Mouse (Mus musculus): ENCODE results near the gene Flot1. TPM values are rescaled to one million over a fixed set of nuclear protein-coding genes. Genes with fewer than 3 reads are reported as not detected.

Flot1 gene
- total RNA-seq (2014; fragmentation: Nextera tagmentation) (68.3 and 99.7 TPM in 2 replicates), total RNA-seq (2017) (73.0 and 82.4 TPM in 2 replicates)

GRCm38 (mm10) chr17:35822964-35823937, at the start of gene Flot1:
TSS of gene Flot1 (plus strand) at chr17:35823230.
- ATAC-seq (replicated peaks; ENCODE audit: low FRiP score, low TSS enrichment, poor library complexity, severe bottlenecking): peak; percentile 74

- ATAC-seq (replicated peaks; ENCODE audit: low FRiP score, low TSS enrichment, poor library complexity, severe bottlenecking): 0 out of 2 replicates have a peak, but pooled peaks have one; percentile 19
Measured at GRCm38 (mm10) chr17:35776811-35777609, 46.0 kb upstream of the Flot1 start.

- ATAC-seq (replicated peaks; ENCODE audit: low FRiP score, low TSS enrichment, poor library complexity, severe bottlenecking): no peak
Measured at GRCm38 (mm10) chr17:35778965-35779364, 44.1 kb upstream of the Flot1 start.

GRCm38 (mm10) chr17:35779466-35780205, 43.4 kb upstream of the Flot1 start:
- no peak for ATAC-seq (replicated peaks; ENCODE audit: low FRiP score, low TSS enrichment, poor library complexity, severe bottlenecking)

GRCm38 (mm10) chr17:35780362-35780761, 42.7 kb upstream of the Flot1 start:
- ATAC-seq (replicated peaks; ENCODE audit: low FRiP score, low TSS enrichment, poor library complexity, severe bottlenecking): no peak

- no peak for ATAC-seq (replicated peaks; ENCODE audit: low FRiP score, low TSS enrichment, poor library complexity, severe bottlenecking)
Measured at GRCm38 (mm10) chr17:35782398-35782797, 40.6 kb upstream of the Flot1 start.

DNA sequence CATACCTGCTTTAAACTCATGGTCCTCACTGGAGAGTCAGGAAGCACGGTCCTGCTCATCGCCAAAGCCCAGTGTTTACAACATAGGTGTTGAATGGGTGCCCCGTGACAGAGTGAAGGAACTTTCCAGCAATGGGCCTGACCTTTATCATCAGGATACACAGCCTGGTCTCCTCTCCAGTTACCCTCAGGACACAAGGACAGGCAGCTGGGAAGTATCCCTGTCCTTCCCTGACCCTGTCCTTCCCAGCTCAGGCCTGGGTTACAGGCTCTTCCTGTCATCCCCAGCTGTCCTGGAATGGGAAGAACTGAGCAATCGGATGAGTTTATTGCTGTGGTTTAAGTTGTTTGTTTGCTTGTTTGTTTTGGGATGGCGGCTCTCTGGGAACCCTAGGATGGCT, 40.1 kb upstream of the Flot1 start:
- ATAC-seq (replicated peaks; ENCODE audit: low FRiP score, low TSS enrichment, poor library complexity, severe bottlenecking): no peak

- peak; percentile 77 for ATAC-seq (replicated peaks; ENCODE audit: low FRiP score, low TSS enrichment, poor library complexity, severe bottlenecking)
Measured at GRCm38 (mm10) chr17:35783944-35784343, 39.1 kb upstream of the Flot1 start.

GRCm38 (mm10) chr17:35785140-35785539, 37.9 kb upstream of the Flot1 start:
- ATAC-seq (replicated peaks; ENCODE audit: low FRiP score, low TSS enrichment, poor library complexity, severe bottlenecking): no peak

GRCm38 (mm10) chr17:35787493-35787892, 35.5 kb upstream of the Flot1 start:
- no peak for ATAC-seq (replicated peaks; ENCODE audit: low FRiP score, low TSS enrichment, poor library complexity, severe bottlenecking)

DNA sequence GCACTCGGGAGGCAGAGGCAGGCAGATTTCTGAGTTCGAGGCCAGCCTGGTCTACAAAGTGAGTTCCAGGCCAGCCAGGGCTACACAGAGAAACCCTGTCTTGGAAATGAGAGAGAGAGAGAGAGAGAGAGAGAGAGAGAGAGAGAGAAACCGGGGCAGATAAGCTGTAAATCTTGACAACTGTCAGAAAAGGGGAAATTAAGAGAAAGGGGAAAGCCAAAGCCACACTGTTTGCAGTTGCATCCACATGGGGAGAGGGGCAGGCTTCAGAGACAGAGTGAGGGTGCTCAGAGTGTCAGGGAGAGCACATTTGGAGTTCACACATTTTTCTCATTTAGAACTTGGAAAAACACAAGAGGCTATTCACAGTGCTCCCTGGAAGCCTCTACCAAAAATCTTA, 35.0 kb upstream of the Flot1 start:
- ATAC-seq (replicated peaks; ENCODE audit: low FRiP score, low TSS enrichment, poor library complexity, severe bottlenecking): no peak

DNA sequence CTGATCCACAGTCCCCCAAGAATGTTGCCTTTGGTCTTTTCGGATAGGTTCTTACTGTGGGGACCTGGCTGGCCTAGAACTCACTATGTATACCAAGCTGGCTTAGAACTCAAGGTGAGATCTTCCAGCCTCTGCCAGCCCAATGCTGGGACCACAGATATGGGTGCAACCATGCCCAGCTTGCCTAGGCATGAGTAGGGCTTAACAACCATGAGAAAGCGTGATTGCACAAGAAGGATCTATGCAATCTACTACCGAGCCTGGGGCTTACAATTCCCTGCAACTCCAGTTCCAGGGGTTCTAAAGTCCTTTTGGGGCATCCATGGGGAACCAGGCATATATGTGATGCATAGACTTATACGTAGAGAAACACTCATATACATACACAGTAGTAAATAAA, 32.1 kb upstream of the Flot1 start:
- ATAC-seq (replicated peaks; ENCODE audit: low FRiP score, low TSS enrichment, poor library complexity, severe bottlenecking): no peak

DNA sequence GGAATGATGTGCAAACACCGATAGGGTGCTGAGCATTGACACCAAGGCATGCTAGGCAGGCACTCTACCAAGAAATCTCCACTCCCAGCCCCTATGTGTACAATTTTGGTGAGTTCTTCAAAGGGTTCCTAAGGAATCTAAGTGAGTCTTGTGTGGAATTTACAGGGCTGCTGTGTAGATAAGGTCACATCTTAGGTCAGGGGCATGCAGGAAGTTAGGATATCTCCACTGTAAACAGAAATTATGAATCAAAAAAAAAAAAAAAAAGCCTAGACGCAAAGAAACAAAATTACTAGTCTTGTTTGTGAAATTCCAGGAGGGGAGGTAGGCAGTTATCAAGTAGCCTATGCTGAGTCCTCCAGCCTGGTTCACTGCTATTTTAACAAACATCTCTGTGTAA, 30.2 kb upstream of the Flot1 start:
- ATAC-seq (replicated peaks; ENCODE audit: low FRiP score, low TSS enrichment, poor library complexity, severe bottlenecking): no peak

DNA sequence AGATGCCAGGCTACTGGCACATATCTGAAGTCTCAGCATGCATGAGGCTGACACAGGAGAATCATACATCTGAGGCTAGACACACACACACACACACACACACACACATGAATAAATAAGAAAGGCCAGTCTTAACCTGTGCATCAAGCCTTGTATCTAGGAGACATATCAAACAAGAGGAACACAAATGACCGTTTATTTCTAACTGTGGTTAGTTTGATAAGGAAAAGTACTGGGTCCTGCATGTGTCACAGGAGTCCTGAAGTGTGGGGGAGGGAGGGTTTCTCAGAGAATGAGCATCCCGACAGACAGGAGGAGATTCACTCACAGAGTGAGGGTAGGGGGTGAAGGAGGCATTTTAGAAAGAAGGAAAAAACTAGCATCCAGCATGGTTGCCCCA, 27.9 kb upstream of the Flot1 start:
- ATAC-seq (replicated peaks; ENCODE audit: low FRiP score, low TSS enrichment, poor library complexity, severe bottlenecking): peak; percentile 71

DNA sequence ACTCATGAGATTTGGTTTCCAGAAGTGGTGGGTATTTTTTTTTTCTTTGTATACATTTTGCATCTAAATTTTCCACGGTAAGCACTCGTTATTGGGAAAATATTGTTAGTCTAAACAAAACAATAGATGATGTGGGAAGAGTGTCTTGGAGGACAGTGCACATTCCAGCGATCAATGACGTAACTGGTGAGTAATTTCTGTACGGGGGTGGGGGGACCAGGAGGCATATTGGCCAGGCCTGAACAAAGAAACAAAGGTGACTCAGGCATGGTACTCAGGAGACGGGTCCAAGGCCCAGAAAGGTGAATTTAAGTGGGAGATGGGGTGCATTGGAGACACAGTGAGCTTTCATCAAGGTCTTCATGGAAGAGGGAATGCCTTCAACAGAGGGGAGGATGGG, 27.4 kb upstream of the Flot1 start:
- ATAC-seq (replicated peaks; ENCODE audit: low FRiP score, low TSS enrichment, poor library complexity, severe bottlenecking): no peak

DNA sequence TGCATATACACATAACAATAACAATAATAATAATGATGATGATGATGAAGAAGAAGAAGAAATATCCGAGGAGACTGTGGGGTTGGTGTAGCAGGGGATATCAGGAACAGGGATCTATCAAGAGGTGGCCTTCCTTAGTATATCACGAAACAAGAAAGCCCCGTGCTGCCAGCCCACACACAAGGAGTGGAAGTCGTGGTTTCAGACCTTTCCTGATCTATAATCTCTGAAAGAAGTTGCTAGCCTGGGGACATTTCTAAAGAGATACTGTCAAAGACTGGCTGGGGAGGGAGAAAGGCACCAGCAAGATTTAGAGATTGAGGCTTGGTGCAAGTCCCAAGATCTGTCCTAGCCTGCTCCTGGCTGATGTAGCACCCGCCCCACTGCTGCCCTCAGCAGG, 26.2 kb upstream of the Flot1 start:
- ATAC-seq (replicated peaks; ENCODE audit: low FRiP score, low TSS enrichment, poor library complexity, severe bottlenecking): peak; percentile 32; the same call in 1 of the 2 replicates

GRCm38 (mm10) chr17:35800905-35801304, 22.1 kb upstream of the Flot1 start:
- no peak for ATAC-seq (replicated peaks; ENCODE audit: low FRiP score, low TSS enrichment, poor library complexity, severe bottlenecking)

DNA sequence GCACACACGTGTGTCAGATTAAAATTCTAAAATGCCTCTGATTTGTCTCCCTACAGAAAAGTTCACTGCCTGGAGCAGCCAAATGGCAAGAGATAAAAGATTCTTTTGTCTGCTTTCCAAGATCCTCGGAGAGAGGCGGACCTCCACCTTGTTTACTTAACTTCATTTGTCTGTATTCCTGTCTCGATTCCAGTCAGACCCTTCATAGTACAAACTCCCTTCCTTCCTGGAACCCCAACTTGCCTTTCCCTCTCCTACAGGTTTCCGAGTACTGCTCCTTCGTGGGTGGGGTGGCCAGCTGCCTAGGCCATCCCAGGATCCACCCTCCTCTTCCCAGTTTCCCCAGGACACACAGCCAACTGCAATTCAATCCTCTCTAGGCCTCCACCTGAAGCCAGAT, 20.0 kb upstream of the Flot1 start:
- no peak for ATAC-seq (replicated peaks; ENCODE audit: low FRiP score, low TSS enrichment, poor library complexity, severe bottlenecking)

DNA sequence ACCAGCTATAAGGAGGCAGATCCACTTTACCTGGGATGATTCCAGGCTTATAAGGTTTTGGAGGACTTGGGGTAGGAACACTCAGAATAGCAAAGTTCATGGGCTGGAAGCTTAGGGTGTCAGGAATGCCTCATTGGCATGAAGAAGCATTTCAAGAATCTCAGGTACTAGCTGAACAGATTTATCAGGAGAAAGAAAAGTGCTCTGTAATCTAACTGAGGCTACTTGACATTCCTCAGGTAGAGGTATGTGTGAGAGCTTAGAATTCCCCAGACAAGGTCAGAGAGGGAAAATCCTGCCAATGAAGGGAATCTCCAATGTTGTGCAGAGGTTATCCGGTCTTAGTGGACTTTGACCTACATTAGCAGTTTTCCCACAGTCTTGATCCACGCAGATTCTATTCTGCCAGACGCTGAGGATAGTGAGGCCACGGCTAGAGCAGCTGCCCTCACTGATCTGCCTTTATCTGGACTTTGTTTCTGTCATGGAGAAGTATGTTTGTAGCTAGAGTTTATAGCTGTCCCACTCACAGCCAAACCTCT, 19.1 kb upstream of the Flot1 start:
- ATAC-seq (replicated peaks; ENCODE audit: low FRiP score, low TSS enrichment, poor library complexity, severe bottlenecking): no peak

All from megakaryocyte-erythroid progenitor cell, adult 5-6 weeks (primary cell).